Mouse (Mus musculus) frontal cortex, postnatal 36 days (tissue): ENCODE measurements around the gene Got2.

Source experiments
- DNase-seq, 2 experiments: peaks; one replicate each; pipeline ENCODE4 v3.0.0; 2022; ENCODE audit warnings: low spot score in 2 of 2

Got2 gene

DNA sequence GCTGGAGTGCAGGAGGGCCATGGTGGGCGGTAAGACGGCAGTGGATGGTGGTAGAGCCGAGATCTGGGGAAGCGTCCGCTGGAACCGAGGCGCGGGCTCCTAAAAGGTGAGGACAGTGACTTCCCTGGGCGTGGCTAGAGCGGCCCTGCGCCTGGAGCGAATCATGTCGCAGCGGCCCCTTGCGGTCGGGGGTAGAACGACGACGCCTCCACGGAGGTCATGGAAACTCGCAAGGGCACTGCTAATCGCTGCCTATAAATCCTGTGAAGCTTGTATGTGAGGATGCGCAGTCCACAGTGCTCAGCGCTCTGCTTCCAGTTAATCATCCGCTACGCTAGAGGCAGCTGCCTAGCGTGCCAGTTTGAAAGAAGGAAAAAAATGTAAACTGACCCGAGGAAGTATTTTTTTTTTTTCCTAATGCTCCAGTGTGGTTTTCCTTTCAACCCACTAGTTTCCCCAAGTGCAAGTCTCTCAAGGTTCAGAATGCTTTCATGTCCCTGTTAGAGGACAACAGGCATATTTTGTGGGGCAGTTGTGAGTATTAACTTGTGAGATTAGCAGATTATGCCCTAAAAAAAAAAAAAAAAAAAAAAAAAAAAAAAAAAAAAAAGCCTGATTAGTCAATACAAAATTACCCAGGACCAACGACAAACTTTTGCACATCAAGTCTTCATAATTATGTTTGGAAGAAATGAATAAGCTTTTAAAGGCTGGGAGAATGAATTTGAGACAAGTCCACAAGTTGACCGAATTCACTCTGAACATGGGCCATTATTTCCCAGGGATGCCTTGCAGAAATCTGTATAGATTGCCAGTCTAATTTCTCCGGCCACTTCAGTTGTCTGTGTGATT lies at the start of gene Got2:
Got2 (minus strand) TSS at position 263 of the 852 bp plus-strand sequence.
- DNase-seq = peak; percentile 89 to 91

DNA sequence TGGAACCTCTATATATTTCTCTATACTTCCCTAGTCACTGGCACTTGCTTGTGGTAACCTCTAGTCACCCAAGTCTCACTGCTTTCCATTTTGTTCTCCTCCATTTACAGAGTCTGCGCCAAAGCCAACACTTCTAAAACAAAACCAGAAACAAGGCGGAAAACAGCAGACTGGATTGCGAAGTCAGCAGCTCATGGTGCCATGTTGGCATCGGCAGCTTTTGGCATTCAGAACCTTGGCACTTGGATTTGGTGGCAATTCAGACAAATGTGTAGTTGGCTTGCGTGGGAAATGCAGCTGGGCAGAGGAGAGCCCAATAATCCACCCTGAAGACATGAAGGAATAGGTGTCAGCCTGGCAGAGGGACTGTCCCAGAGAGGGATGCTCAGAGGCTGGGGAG lies 44.5 kb upstream of the Got2 start:
- DNase-seq = no peak

DNA sequence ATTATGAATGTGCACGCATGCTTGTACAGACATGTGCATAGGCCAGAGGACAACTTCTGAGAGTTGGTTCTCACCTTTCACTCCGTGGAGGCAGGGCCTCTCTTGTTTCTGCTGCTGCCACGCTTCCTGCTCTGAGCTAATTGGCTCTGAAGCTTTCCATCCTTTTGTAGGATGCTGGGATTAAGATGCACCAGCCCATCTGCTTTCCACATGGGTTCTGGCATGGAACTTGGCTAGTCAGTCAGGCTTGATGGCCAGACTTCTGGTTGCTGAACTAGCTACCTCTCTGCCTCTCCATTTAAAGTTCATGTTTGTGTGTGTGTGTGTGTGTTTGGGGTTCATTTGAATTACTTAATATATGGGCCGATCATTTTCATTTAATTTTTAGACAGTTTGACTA lies 41.5 kb upstream of the Got2 start:
- no peak for DNase-seq

DNA sequence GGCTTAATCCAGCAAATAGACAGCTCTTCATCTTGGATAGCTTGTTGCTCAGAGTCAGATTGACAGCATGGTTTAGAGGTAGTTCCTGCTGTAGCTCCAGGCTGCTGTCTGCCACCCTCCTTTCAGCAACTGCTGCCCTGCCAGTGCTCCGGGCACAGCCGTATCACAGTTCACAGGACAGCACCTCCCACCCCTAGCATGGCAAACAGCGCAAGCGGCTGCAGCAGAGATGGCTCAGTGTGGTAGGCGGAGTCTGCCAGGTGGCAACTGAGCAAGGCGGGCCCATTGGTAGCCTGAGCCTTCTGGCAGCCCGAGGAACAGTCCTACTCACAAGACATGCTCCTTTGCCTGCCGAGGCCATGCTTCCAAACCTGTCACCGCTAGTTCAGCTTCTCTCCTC lies 27.8 kb upstream of the Got2 start:
- DNase-seq = peak; percentile 5 to 12

DNA sequence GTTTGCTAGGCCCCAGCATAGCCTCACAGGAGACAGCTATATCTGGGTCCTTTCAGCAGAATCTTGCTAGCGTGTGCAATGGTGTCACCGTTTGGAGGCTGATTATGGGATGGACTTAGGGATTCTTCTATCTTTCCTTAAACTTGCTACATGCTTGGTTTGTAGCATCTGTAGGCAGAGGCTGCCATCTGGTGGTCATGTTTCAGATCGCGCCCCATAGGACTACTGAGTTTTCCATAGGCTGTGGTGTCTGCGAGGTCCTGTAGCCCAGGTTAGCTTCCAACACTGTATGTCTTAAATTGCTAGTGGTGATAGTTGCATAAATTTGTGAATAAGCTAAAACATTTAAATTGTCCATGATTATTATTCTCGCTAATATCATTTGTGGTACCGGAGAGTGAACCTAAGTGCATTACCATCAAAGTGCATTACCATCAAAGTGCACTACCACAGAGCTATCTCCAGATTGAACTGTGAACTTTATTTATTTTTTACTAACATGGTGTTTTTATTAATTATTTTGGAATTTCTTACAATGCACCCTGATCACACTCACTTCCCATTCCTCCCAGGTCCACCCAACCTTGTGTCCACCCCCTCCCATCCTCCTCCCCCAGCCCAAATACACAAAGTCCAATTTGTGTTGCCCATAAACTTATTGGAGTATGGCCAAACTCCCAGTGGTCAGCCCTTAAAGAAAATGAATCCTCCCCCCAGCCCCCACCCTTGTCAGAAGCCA lies 26.7 kb upstream of the Got2 start:
- peak; percentile 85 to 92 for DNase-seq

DNA sequence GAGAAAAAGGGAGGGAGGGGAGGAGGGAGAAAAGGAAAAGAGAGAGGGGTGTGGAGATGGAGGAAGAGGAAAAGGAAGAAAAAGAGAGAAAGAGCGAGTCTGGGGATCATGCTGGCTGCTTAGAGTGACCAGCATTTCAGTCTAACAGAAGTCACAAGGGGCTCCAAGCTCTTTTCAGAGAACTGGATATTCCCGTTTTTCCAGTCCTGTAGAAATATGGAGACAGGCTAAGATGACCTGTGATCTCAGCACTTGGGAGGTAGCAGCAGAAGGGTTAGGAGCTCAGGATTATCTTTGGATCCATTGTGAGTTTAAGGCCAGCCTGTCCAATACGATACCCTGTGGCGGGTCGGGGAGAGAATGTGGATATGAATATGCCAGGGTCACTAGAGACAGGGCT lies 22.9 kb upstream of the Got2 start:
- no peak for DNase-seq

DNA sequence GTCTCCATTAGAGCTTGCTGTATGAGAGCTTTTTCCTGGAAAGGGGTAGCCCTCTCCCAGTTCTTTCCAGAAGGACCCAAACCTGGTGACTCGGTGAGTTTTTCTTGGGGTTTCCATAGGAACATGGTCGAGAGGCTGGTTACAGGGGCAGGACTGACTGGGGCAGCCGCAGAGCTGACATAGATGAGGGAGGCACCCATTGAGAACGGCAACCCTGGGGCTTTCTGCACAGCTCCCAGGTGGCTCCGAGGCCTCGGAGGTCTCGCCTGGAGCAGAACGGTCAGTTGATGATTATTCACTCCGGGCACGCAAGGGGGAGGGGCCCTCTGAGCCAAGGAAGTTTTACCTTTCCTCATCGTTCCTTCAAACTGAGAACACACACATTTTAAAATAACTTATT lies 19.5 kb upstream of the Got2 start:
- no peak for DNase-seq

DNA sequence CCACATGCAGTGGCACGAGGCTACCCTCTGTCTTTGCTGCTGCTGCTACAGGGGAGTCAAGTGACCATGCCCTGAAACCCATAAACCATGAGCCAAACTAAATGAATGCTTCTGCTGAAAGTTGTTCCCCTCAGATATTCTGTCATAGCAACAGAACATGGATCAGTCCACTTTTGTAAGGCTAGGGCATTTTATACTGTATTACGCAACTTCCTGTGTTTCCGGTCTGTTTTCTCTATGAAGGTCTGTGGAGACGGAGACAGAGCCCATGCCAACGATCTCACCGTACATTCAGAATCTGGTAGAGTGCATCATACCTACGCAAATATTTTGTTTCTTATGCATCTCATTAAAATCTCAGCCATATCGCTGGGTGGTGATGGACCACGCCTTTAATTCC lies 18.4 kb upstream of the Got2 start:
- DNase-seq = no peak

DNA sequence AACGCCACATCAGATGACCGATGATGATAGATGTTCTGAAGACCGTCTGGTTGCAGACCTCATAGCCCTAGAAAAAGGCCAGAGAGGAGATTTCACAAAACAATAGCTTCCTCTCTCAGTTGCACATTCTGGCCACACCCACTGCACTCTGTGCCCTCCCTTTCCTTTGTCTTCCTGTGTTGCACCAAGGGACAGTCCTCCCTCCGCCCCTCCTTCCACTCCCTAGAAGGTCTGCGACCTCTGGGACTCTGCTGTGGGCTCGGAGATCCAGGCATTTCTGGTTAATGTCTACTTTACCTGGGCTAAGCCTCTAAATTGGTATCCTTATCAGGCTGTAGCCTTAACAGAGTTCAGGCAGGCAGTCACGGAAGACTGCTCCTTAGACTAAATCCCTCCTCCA lies 13.5 kb upstream of the Got2 start:
- no peak for DNase-seq

DNA sequence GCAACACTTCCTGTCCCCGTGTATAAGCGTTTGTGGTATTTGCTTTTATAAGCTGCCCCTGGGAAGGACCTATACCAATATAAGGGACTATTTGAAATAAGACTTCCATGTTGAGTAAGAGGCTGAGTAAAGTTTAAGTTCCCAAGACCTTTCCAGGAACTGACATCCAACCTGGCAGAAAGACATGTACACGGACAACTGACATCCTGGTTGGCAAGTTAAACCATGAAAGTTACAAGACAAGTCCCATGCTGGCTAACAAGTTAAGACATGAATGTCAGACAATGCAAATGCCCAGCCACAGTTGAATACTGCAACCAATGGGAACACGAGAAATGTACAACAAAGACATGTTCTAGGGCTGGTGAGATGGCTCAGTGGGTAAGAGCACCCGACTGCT lies 5.4 kb upstream of the Got2 start:
- DNase-seq = no peak

DNA sequence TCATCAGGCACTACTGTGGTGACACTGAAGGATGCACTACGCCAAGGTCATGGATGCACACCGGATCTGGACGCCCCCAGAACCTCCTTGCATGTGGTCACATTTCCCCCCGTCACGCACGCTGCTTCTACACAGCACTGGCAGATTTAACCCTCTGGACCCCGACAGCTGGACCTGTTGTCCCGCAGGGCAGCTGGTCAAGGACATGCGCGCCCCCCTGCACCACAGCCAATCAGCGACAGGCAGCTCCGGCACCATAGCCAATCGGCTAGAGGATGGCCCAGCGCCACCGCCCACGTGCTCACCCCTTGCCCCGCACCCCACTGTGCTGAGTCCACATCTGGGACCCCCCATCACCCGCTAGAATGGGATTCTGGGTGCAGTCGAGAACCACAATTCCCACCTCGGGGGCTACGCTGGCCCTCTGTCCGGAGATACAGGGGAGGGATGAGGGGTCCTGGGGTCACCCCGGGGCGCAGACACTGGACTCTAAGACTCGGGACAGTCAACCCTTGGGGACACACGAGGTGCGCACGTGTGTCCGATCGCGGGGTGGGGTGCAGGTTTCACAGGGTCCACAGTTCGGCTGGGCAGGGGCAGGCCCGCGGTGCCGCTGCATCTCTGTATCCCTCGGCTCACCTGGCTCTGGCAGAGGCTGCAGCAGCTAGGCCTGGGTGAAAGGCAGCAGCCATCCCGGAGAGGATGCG lies 616 bp downstream of the Got2 start:
- DNase-seq = peak; percentile 83 to 88

DNA sequence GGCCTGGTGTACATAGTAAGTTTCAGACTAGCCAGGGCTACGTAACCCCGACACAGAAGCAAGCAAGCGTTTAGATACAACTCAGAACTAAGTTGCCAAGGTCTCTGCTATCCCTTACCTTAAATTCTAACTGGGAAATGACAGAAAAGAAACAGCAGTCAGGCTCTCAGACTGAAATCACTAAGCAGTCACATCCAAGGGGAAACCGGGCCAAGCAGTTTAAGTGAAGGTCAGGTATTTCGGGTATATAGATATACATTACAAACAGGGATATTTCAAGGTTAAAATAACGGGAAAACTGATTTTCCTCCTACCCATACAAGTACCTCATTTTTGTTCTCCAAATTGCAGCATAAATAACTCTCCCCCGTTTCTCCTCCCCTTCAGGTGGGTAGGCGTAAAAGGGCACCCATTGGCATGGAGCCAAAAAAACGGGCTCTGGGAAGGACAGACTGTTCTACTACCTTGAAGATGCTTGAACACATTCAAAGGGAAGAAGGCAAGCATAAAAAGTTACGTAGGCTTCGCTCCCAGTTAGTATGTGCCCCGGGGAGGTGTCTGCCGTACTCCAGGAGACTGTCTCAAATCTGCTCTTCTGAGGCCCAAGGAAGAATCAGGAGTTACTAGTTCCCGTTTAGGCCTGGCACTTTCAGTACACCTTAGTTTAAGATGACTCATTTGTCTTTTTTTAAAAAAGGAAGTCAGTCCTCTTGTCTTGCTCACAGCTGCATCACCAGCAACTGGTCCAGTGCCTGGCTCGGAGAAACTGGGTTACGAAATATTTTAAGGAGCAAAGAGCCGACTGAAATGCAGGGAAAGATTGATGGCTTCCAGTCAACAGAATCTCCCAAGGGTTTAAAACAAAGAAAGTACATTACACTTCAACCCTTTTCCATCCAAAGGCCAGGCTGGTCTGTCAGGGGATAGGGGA lies 1.4 kb downstream of the Got2 start:
- peak; percentile 32 to 33 for DNase-seq

DNA sequence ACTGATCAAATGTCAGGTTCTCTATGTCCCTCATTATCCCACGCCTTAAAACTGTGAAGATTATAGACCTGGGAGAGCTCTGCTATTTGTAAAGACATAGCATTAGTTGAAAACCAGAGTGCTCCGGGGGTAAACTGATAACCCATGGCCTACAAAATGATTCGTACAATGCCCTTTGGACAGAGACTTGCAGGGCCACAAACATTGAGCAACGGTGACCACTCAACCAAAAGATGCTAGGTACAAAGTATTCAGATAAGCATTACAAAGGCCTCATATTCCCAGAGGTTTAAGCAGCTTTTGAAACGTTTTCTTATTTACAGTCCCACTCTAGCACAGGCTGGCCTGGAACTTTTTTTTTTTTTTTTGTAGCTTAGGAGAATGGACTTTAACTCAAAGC lies 2.4 kb downstream of the Got2 start:
- no peak for DNase-seq

DNA sequence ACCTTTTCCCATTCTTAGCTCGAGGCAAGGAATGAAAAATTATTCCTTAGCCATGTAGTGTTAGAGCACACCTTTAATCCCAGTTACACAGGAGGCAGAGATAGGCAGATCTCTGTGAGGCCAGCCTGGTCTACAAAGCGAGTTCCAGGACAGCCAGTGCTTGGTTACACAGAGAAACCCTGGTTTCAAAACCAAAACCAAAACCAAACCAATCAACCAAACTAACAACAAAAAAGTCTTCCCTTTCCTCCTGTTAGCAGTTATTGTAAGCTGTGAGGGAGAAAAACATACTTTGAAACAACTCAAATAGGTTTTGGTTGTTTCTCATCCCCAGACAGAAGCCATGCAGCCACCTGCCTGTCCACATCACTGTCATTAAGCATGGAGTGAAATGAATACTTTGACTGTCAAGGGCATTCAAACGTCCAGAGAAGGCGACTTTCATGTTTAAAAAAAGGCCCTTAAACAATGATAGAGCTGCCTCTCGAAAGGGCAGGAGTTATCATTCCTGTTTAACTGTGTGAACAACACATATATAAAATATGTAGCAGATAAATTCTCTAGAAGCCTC lies 3.0 kb downstream of the Got2 start:
- no peak for DNase-seq

DNA sequence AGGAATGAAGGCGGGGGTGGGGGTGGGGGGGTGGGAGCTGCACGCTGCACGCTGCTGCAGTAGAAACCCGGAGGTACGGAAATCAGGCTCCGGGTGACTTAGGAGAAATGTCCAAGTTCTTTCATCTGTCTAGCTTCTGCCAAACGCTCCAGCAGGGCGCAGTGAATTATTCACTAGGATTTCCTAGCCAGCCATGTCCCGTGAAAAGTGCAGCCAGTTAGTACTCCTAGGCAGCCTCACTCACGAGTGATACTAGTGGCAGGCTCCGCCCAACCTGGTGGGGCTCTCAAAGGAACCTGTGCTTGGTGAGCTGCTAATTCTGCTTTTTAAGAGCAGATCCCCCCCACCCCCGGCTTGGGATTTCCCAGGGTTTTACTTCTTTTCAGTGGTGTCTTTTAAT lies 3.9 kb downstream of the Got2 start:
- DNase-seq = no peak

DNA sequence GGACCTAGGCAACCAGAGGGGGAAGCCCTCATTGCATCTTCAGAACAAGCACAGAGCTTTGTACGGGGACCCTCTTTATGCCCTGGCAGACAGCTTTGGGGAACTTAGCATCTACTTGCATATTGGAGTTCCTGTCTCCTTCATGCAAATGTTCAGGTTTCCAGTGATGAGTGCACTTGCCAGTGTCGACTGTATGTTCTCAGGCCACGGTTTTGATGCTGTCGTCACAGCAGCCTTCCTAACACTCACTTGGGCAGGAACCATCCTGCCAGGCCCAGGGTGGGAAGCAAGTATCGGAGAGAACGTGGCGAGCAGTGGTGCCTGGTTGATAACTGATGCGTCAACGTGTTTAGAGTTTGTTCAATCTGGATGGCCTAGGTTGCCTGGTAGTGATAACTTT lies 6.2 kb downstream of the Got2 start:
- no peak for DNase-seq

DNA sequence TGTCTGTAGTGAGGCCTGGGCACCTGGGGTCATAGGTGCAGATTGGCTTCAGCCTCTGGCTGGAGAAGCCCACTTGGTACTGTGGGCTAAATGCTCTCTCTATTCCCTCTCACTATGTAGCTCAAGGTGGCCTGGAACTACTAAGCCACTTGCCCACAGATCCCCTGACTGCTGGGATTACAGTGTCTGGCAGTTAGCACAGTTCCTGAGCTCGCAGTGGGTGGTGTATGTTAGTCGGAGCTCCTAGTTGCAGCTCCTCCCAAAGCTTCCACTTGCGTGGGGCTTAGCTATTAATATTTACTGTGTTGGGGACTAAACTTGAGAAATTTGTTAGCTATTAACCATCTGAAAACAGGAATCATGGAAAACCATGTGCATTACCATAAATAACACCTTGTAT lies 6.8 kb downstream of the Got2 start:
- no peak for DNase-seq

DNA sequence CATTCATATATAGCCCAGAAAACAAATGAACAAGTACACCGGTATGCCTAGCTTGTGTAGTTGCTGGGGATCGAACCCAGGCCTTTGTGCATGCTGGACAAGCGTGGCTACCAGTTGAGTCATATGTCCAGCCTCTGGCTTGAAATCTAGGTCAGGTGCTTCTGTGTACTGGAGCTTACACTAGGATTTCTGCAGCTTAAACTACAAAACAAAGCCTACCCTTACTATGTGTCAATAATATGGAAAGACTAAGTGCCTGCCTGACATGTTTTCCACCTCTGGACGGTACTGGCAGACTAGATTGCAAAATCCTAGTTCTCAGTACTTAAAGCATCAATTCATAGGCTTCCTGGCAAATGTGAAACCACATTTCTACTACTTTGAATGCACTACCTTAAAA lies 8.5 kb downstream of the Got2 start:
- DNase-seq = no peak

DNA sequence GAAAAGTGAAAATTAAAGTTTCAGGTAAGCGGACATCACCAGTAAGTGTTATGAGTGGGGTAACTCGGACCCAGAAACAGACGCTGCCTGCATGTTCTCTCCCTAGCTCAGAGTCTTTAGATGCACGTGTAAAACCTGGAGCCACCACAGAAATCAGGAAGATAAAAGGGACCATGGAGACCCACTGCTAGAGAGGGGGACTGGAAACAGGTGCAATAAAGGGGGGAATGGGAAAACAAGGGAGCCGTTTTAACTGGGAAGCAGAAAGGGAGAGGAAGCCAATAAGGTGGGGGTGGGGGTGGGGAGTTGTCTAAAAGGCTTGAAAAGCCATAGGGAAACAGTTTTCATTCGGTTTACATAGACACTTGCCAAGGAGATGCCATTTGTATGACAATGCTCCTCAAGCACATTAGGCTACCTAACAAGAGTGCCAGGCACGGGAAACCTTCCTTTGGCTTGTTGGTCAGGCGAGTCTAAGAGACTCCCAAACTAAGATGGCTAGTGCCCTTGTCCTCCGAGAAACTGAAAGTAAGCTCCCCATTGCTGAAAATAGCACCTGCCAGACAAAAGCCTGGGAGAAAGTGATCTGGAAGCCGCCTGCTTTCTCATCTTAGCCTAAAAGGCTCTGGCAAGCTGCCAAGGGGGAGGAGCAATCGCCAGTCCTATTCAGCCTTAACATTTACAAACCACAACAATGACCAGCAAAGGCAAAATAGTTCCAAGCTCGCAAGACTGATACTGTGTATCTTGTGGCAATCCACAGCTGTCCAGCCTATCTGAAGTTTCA lies 10.0 kb downstream of the Got2 start:
- no peak for DNase-seq

DNA sequence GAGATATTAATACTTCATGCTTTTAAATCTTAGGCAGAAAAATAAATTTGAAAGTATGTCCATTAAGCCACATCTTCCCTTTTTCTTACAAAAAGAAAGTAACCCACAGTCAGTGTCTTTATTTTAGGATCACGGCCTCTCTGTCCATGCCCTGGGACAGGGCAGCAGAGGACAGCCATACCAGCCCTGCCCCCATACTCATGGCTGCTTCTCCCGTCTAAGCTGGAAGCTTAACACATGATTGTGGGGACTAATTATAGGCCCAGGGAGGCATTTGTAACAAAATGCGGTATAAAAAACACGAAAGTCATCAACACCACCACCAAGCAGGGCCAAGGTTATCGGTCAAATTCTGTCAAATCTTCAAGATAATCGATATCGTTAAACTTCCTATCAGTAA lies 13.1 kb downstream of the Got2 start:
- DNase-seq = no peak
